Mouse (Mus musculus): ENCODE measurements around the gene Ust. TPM values are rescaled to one million over a fixed set of nuclear protein-coding genes. Genes with fewer than 3 reads are reported as not detected.

Gene Ust
- total and polyA plus RNA-seq, 3 experiments, result 0.11 TPM; not detected in 2

GRCm38 (mm10) chr10:8185586-8185985, 333.0 kb downstream of the Ust start:
- H3K27me3 ChIP-seq (ENCODE audit: insufficient read depth, low read length), result peaks cover 4% of the 10 kb centered on the region
- TF ChIP-seq POLR2AphosphoS5 (IDR thresholded peaks at IDR 0.05; ENCODE audit: insufficient replicate concordance, low read depth, low read length), result no peak
- no peak for TF ChIP-seq GATA2 (IDR thresholded peaks at IDR 0.05; ENCODE audit: borderline replicate concordance, low read depth, low read length)
- no peak for TF ChIP-seq GATA1 (IDR thresholded peaks at IDR 0.05; ENCODE audit: borderline replicate concordance, low read length)
- no peak for TF ChIP-seq TAL1 (conservative IDR thresholded peaks at IDR 0.05; ENCODE audit: low read depth, low read length)
- TF ChIP-seq CTCF (IDR thresholded peaks at IDR 0.05; ENCODE audit: low read depth, low read length), result no peak
- no peaks in the 10 kb centered on the region for H3K9me3 ChIP-seq (replicated peaks)
- no peak for ATAC-seq (ENCODE audit: extremely low read depth, insufficient number of reproducible peaks, low FRiP score, poor library complexity, severe bottlenecking)
- no peaks in the 10 kb centered on the region for H3K4me1 ChIP-seq (ENCODE audit: insufficient read depth, low read depth, low read length)
- no peaks in the 10 kb centered on the region for H3K36me3 ChIP-seq (replicated peaks)
- DNase-seq (ENCODE audit: low spot score), result no peak
- H3K4me3 ChIP-seq (ENCODE audit: low read depth, low read length), result no peak overlapping the region

DNA sequence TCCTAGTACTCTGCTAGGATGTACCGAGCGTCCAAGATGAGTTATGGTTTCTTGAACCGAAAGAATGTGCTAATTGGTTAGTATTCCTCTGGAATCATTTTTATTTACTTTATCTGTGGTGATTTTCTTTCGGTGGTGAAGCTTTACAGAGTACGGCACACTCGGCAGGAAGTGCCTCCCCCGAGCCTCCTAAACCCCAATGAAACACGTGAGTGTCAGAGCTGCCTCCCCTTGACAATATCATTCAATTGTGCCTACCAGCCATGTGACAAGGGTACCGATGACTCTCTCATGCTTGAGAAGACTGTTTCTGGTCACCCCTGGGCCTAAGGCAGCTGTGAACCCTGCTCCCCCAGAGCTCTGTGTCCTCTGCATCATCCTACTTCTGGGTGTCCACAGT, 333.9 kb downstream of the Ust start:
- Histone ChIP-seq H3K4me1 (ENCODE audit: insufficient read depth, low read depth, low read length) (no peaks in the 10 kb centered on the region), H3K27me3 (ENCODE audit: insufficient read depth, low read length) (peaks cover 4% of the 10 kb centered on the region), H3K36me3 (replicated peaks) (no peaks in the 10 kb centered on the region), H3K9me3 (replicated peaks) (no peaks in the 10 kb centered on the region), H3K4me3 (ENCODE audit: low read depth, low read length) (no peak overlapping the region)
- ATAC-seq (ENCODE audit: extremely low read depth, insufficient number of reproducible peaks, low FRiP score, poor library complexity, severe bottlenecking) (no peak), DNase-seq (ENCODE audit: low spot score) (no peak)
- TF ChIP-seq CTCF (IDR thresholded peaks at IDR 0.05; ENCODE audit: low read depth, low read length) (no peak), TAL1 (conservative IDR thresholded peaks at IDR 0.05; ENCODE audit: low read depth, low read length) (no peak), GATA2 (IDR thresholded peaks at IDR 0.05; ENCODE audit: borderline replicate concordance, low read depth, low read length) (no peak), POLR2AphosphoS5 (IDR thresholded peaks at IDR 0.05; ENCODE audit: insufficient replicate concordance, low read depth, low read length) (no peak), GATA1 (IDR thresholded peaks at IDR 0.05; ENCODE audit: borderline replicate concordance, low read length) (no peak)

- H3K27me3 ChIP-seq (ENCODE audit: insufficient read depth, low read length), result peaks cover 4% of the 10 kb centered on the region
- no peaks in the 10 kb centered on the region for H3K4me1 ChIP-seq (ENCODE audit: insufficient read depth, low read depth, low read length)
- H3K36me3 ChIP-seq (replicated peaks), result no peaks in the 10 kb centered on the region
- ATAC-seq (ENCODE audit: extremely low read depth, insufficient number of reproducible peaks, low FRiP score, poor library complexity, severe bottlenecking) (no peak), DNase-seq (ENCODE audit: low spot score) (no peak)
- no peak overlapping the region for H3K4me3 ChIP-seq (ENCODE audit: low read depth, low read length)
- no peaks in the 10 kb centered on the region for H3K9me3 ChIP-seq (replicated peaks)
- no peak for TF ChIP-seq POLR2AphosphoS5 (IDR thresholded peaks at IDR 0.05; ENCODE audit: insufficient replicate concordance, low read depth, low read length)
- TF ChIP-seq TAL1 (conservative IDR thresholded peaks at IDR 0.05; ENCODE audit: low read depth, low read length), result no peak
- TF ChIP-seq GATA2 (IDR thresholded peaks at IDR 0.05; ENCODE audit: borderline replicate concordance, low read depth, low read length), result no peak
- no peak for TF ChIP-seq GATA1 (IDR thresholded peaks at IDR 0.05; ENCODE audit: borderline replicate concordance, low read length)
- TF ChIP-seq CTCF (IDR thresholded peaks at IDR 0.05; ENCODE audit: low read depth, low read length), result no peak
These were observed 335.5 kb downstream of the Ust start for GRCm38 (mm10) chr10:8183171-8183570.

DNA sequence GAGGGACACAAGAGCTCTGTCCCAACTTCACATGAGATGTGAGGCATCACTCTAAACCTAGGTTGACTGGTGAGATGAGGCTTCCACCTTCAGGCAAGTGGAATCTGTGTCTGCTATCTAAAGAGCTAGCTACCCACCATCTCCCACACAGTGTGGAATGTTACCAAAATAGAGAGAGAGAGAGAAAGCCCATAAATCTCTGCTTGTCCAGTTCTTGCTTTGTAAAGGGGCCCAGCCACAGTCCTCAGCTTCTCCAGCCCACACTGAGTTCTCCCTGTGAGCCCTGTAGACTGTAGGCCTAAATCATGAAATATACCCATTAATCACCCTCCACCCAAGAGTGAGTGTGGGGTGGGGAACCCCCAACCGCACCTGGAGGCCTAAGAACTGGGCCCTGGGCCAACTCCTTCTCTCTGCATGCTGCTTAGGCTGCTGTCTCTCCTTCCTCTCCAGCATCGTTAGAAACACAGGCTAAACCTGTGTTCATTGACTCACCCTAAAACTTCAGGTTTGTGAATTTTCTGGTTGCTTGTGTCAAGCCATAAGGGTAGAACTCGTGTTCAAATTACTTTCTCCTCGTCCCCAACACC, 336.9 kb downstream of the Ust start:
- H3K9me3 ChIP-seq (replicated peaks), result no peaks in the 10 kb centered on the region
- H3K36me3 ChIP-seq (replicated peaks), result no peaks in the 10 kb centered on the region
- H3K4me3 ChIP-seq (ENCODE audit: low read depth, low read length), result no peak overlapping the region
- no peak for DNase-seq (ENCODE audit: low spot score)
- H3K4me1 ChIP-seq (ENCODE audit: insufficient read depth, low read depth, low read length), result no peaks in the 10 kb centered on the region
- ATAC-seq (ENCODE audit: extremely low read depth, insufficient number of reproducible peaks, low FRiP score, poor library complexity, severe bottlenecking), result no peak
- H3K27me3 ChIP-seq (ENCODE audit: insufficient read depth, low read length), result peaks cover 4% of the 10 kb centered on the region
- no peak for TF ChIP-seq TAL1 (conservative IDR thresholded peaks at IDR 0.05; ENCODE audit: low read depth, low read length)
- TF ChIP-seq GATA1 (IDR thresholded peaks at IDR 0.05; ENCODE audit: borderline replicate concordance, low read length), result no peak
- no peak for TF ChIP-seq CTCF (IDR thresholded peaks at IDR 0.05; ENCODE audit: low read depth, low read length)
- no peak for TF ChIP-seq GATA2 (IDR thresholded peaks at IDR 0.05; ENCODE audit: borderline replicate concordance, low read depth, low read length)
- TF ChIP-seq POLR2AphosphoS5 (IDR thresholded peaks at IDR 0.05; ENCODE audit: insufficient replicate concordance, low read depth, low read length), result no peak

- DNase-seq (ENCODE audit: low spot score) (no peak), ATAC-seq (ENCODE audit: extremely low read depth, insufficient number of reproducible peaks, low FRiP score, poor library complexity, severe bottlenecking) (no peak)
- TF ChIP-seq GATA2 (IDR thresholded peaks at IDR 0.05; ENCODE audit: borderline replicate concordance, low read depth, low read length), result no peak
- TF ChIP-seq GATA1 (IDR thresholded peaks at IDR 0.05; ENCODE audit: borderline replicate concordance, low read length), result no peak
- TF ChIP-seq CTCF (IDR thresholded peaks at IDR 0.05; ENCODE audit: low read depth, low read length), result no peak
- no peak for TF ChIP-seq TAL1 (conservative IDR thresholded peaks at IDR 0.05; ENCODE audit: low read depth, low read length)
- TF ChIP-seq POLR2AphosphoS5 (IDR thresholded peaks at IDR 0.05; ENCODE audit: insufficient replicate concordance, low read depth, low read length), result no peak
- no peaks in the 10 kb centered on the region for H3K9me3 ChIP-seq (replicated peaks)
- H3K27me3 ChIP-seq (ENCODE audit: insufficient read depth, low read length), result no peaks in the 10 kb centered on the region
- no peaks in the 10 kb centered on the region for H3K4me1 ChIP-seq (ENCODE audit: insufficient read depth, low read depth, low read length)
- no peak overlapping the region for H3K4me3 ChIP-seq (ENCODE audit: low read depth, low read length)
- no peaks in the 10 kb centered on the region for H3K36me3 ChIP-seq (replicated peaks)
These were observed 341.0 kb downstream of the Ust start for GRCm38 (mm10) chr10:8177618-8178017.

DNA sequence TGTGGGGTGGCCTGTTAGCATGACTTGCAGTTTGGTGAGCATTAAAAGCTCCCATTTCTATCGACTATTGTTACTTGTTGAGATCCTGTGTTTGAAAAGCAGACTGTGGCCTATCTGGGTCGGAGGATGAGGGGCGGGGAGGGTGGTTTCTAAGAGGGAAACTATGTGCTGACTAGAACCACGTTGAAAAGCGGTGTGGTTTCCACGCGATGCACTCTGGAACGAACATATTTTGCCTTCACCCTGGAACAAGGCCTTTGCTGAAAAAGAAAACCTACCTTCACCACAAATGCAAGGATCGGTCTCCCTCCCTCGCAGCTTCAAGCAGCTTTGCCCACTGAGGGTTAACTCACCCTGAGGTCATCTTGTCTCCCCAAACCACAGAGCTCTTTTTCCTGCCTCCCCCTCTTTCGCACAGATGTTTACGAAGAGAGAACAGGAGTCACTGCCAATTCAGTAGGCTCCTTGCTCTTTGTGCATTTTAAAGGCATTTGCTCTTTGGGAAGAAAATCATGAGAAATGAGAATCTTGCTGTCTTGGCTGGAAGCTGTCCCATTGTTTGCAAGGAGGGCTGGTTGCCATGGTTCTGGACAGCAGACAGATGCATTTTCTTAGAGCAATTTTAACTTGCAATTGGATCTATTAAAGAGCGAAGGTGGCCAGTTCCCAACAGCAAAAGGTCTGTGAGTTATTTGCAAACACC, 342.1 kb downstream of the Ust start:
- ATAC-seq (ENCODE audit: extremely low read depth, insufficient number of reproducible peaks, low FRiP score, poor library complexity, severe bottlenecking), result no peak
- Histone ChIP-seq H3K4me3 (ENCODE audit: low read depth, low read length) (no peak overlapping the region), H3K4me1 (ENCODE audit: insufficient read depth, low read depth, low read length) (no peaks in the 10 kb centered on the region), H3K27me3 (ENCODE audit: insufficient read depth, low read length) (no peaks in the 10 kb centered on the region), H3K9me3 (replicated peaks) (0 out of 2 replicates have a peak, but pooled peaks cover under 1% of the 10 kb centered on the region), H3K36me3 (replicated peaks) (no peaks in the 10 kb centered on the region)
- DNase-seq (ENCODE audit: low spot score), result no peak
- TF ChIP-seq GATA2 (IDR thresholded peaks at IDR 0.05; ENCODE audit: borderline replicate concordance, low read depth, low read length) (no peak), POLR2AphosphoS5 (IDR thresholded peaks at IDR 0.05; ENCODE audit: insufficient replicate concordance, low read depth, low read length) (no peak), GATA1 (IDR thresholded peaks at IDR 0.05; ENCODE audit: borderline replicate concordance, low read length) (no peak), TAL1 (conservative IDR thresholded peaks at IDR 0.05; ENCODE audit: low read depth, low read length) (no peak), CTCF (IDR thresholded peaks at IDR 0.05; ENCODE audit: low read depth, low read length) (no peak)

All from G1E (cell line).